Mouse (Mus musculus): Measurements from ENCODE around the gene Arhgef26. TPM values are rescaled to one million over a fixed set of nuclear protein-coding genes. Genes with fewer than 3 reads are reported as not detected.

Arhgef26 gene
- polyA plus RNA-seq, 1 experiment from 2014 or later, result 2.7 TPM

- Histone ChIP-seq H3K9ac (replicated peaks) (no peak overlapping the region), H3K36me3 (replicated peaks; ENCODE audit: insufficient read depth, low read length) (no peaks in the 10 kb centered on the region), H3K27ac (ENCODE audit: low read depth) (no peak overlapping the region), H3K4me3 (ENCODE audit: low read depth, low read length) (no peak overlapping the region), H3K27me3 (ENCODE audit: insufficient read depth, low read length) (no peaks in the 10 kb centered on the region), H3K4me1 (ENCODE audit: insufficient read depth) (no peaks in the 10 kb centered on the region), H3K9me3 (ENCODE audit: low read length) (no peaks in the 10 kb centered on the region), H3K4me2 (ENCODE audit: low read depth, low read length) (no peak overlapping the region)
- WGBS (ENCODE audit: insufficient replicate concordance), result 77% methylated on average over 4 of the region's 4 CpGs
- ATAC-seq (no peak), DNase-seq (no peak)
- no peak for TF ChIP-seq CTCF (IDR thresholded peaks at IDR 0.05; ENCODE audit: low read depth)
- TF ChIP-seq EP300 (IDR thresholded peaks at IDR 0.05; ENCODE audit: low read depth), result no peak
Observed at GRCm38 (mm10) chr3:62374346-62374745, 36.2 kb downstream of the Arhgef26 start.

GRCm38 (mm10) chr3:62374831-62375230, 36.7 kb downstream of the Arhgef26 start:
- no peak for ATAC-seq
- Histone ChIP-seq H3K4me2 (ENCODE audit: low read depth, low read length) (no peak overlapping the region), H3K4me3 (ENCODE audit: low read depth, low read length) (no peak overlapping the region), H3K27me3 (ENCODE audit: insufficient read depth, low read length) (no peaks in the 10 kb centered on the region), H3K4me1 (ENCODE audit: insufficient read depth) (no peaks in the 10 kb centered on the region), H3K36me3 (replicated peaks; ENCODE audit: insufficient read depth, low read length) (no peaks in the 10 kb centered on the region), H3K27ac (ENCODE audit: low read depth) (no peak overlapping the region), H3K9ac (replicated peaks) (no peak overlapping the region), H3K9me3 (ENCODE audit: low read length) (no peaks in the 10 kb centered on the region)
- WGBS (ENCODE audit: insufficient replicate concordance), result 48% methylated on average over 6 of the region's 6 CpGs
- TF ChIP-seq CTCF (IDR thresholded peaks at IDR 0.05; ENCODE audit: low read depth) (no peak), EP300 (IDR thresholded peaks at IDR 0.05; ENCODE audit: low read depth) (no peak)
- DNase-seq, result no peak

- H3K9ac ChIP-seq (replicated peaks), result no peak overlapping the region
- no peak overlapping the region for H3K4me2 ChIP-seq (ENCODE audit: low read depth, low read length)
- no peaks in the 10 kb centered on the region for H3K27me3 ChIP-seq (ENCODE audit: insufficient read depth, low read length)
- DNase-seq, result no peak
- no peaks in the 10 kb centered on the region for H3K9me3 ChIP-seq (ENCODE audit: low read length)
- no peaks in the 10 kb centered on the region for H3K4me1 ChIP-seq (ENCODE audit: insufficient read depth)
- WGBS (ENCODE audit: insufficient replicate concordance), result 80% methylated on average over 2 of the region's 2 CpGs
- no peak overlapping the region for H3K4me3 ChIP-seq (ENCODE audit: low read depth, low read length)
- ATAC-seq, result no peak
- H3K36me3 ChIP-seq (replicated peaks; ENCODE audit: insufficient read depth, low read length), result no peaks in the 10 kb centered on the region
- no peak overlapping the region for H3K27ac ChIP-seq (ENCODE audit: low read depth)
- TF ChIP-seq EP300 (IDR thresholded peaks at IDR 0.05; ENCODE audit: low read depth), result no peak
- no peak for TF ChIP-seq CTCF (IDR thresholded peaks at IDR 0.05; ENCODE audit: low read depth)
Observed at GRCm38 (mm10) chr3:62376719-62377118, 38.6 kb downstream of the Arhgef26 start.

GRCm38 (mm10) chr3:62379946-62380345, 41.8 kb downstream of the Arhgef26 start:
- no peak for DNase-seq
- Histone ChIP-seq H3K9me3 (ENCODE audit: low read length) (no peaks in the 10 kb centered on the region), H3K27ac (ENCODE audit: low read depth) (no peak overlapping the region), H3K4me1 (ENCODE audit: insufficient read depth) (no peaks in the 10 kb centered on the region), H3K27me3 (ENCODE audit: insufficient read depth, low read length) (no peaks in the 10 kb centered on the region), H3K36me3 (replicated peaks; ENCODE audit: insufficient read depth, low read length) (no peaks in the 10 kb centered on the region), H3K4me2 (ENCODE audit: low read depth, low read length) (no peak overlapping the region), H3K9ac (replicated peaks) (no peak overlapping the region), H3K4me3 (ENCODE audit: low read depth, low read length) (no peak overlapping the region)
- TF ChIP-seq CTCF (IDR thresholded peaks at IDR 0.05; ENCODE audit: low read depth) (no peak), EP300 (IDR thresholded peaks at IDR 0.05; ENCODE audit: low read depth) (no peak)
- WGBS (ENCODE audit: insufficient replicate concordance), result 57% methylated on average over 5 of the region's 5 CpGs
- ATAC-seq, result no peak

- ATAC-seq, result no peak
- no peaks in the 10 kb centered on the region for H3K27me3 ChIP-seq (ENCODE audit: insufficient read depth, low read length)
- no peak overlapping the region for H3K4me3 ChIP-seq (ENCODE audit: low read depth, low read length)
- H3K4me2 ChIP-seq (ENCODE audit: low read depth, low read length), result no peak overlapping the region
- no peak for TF ChIP-seq CTCF (IDR thresholded peaks at IDR 0.05; ENCODE audit: low read depth)
- TF ChIP-seq EP300 (IDR thresholded peaks at IDR 0.05; ENCODE audit: low read depth), result no peak
- no peaks in the 10 kb centered on the region for H3K4me1 ChIP-seq (ENCODE audit: insufficient read depth)
- WGBS (ENCODE audit: insufficient replicate concordance), result 73% methylated on average over 3 of the region's 3 CpGs
- no peak for DNase-seq
- H3K27ac ChIP-seq (ENCODE audit: low read depth), result no peak overlapping the region
- H3K9me3 ChIP-seq (ENCODE audit: low read length), result no peaks in the 10 kb centered on the region
- no peak overlapping the region for H3K9ac ChIP-seq (replicated peaks)
- H3K36me3 ChIP-seq (replicated peaks; ENCODE audit: insufficient read depth, low read length), result no peaks in the 10 kb centered on the region
Observed at GRCm38 (mm10) chr3:62380420-62380819, 42.3 kb downstream of the Arhgef26 start.

- TF ChIP-seq CTCF (IDR thresholded peaks at IDR 0.05; ENCODE audit: low read depth) (no peak), EP300 (IDR thresholded peaks at IDR 0.05; ENCODE audit: low read depth) (no peak)
- no peak for DNase-seq
Observed at GRCm38 (mm10) chr3:62382853-62383252, 44.7 kb downstream of the Arhgef26 start.

GRCm38 (mm10) chr3:62392636-62393035, 54.5 kb downstream of the Arhgef26 start:
- no peaks in the 10 kb centered on the region for H3K4me1 ChIP-seq (ENCODE audit: insufficient read depth)
- no peak overlapping the region for H3K4me2 ChIP-seq (ENCODE audit: low read depth, low read length)
- no peak for DNase-seq
- no peak for TF ChIP-seq CTCF (IDR thresholded peaks at IDR 0.05; ENCODE audit: low read depth)
- no peak for TF ChIP-seq EP300 (IDR thresholded peaks at IDR 0.05; ENCODE audit: low read depth)
- H3K9me3 ChIP-seq (ENCODE audit: low read length), result no peaks in the 10 kb centered on the region
- ATAC-seq, result no peak
- no peak overlapping the region for H3K27ac ChIP-seq (ENCODE audit: low read depth)
- H3K36me3 ChIP-seq (replicated peaks; ENCODE audit: insufficient read depth, low read length), result no peaks in the 10 kb centered on the region
- no peak overlapping the region for H3K4me3 ChIP-seq (ENCODE audit: low read depth, low read length)
- H3K9ac ChIP-seq (replicated peaks), result no peak overlapping the region
- H3K27me3 ChIP-seq (ENCODE audit: insufficient read depth, low read length), result no peaks in the 10 kb centered on the region

More at GRCm38 (mm10) chr3:62382853-62383252, 44.7 kb downstream of the Arhgef26 start:
- no peak overlapping the region for H3K9ac ChIP-seq (replicated peaks)
- no peaks in the 10 kb centered on the region for H3K27me3 ChIP-seq (ENCODE audit: insufficient read depth, low read length)
- no peak overlapping the region for H3K27ac ChIP-seq (ENCODE audit: low read depth)
- H3K4me3 ChIP-seq (ENCODE audit: low read depth, low read length), result no peak overlapping the region
- H3K9me3 ChIP-seq (ENCODE audit: low read length), result no peaks in the 10 kb centered on the region
- no peaks in the 10 kb centered on the region for H3K36me3 ChIP-seq (replicated peaks; ENCODE audit: insufficient read depth, low read length)
- no peak for ATAC-seq
- 82% methylated on average over 1 of the region's 1 CpGs for WGBS (ENCODE audit: insufficient replicate concordance)
- H3K4me1 ChIP-seq (ENCODE audit: insufficient read depth), result no peaks in the 10 kb centered on the region
- no peak overlapping the region for H3K4me2 ChIP-seq (ENCODE audit: low read depth, low read length)
